Mouse (Mus musculus): ENCODE measurements around the gene Jarid2. TPM values are rescaled to one million over a fixed set of nuclear protein-coding genes. Genes with fewer than 3 reads are reported as not detected.

Gene Jarid2
- 140 to 158 TPM (median 147 TPM) in 4 replicates for total RNA-seq (2023; ENCODE audit: inconsistent age)

DNA sequence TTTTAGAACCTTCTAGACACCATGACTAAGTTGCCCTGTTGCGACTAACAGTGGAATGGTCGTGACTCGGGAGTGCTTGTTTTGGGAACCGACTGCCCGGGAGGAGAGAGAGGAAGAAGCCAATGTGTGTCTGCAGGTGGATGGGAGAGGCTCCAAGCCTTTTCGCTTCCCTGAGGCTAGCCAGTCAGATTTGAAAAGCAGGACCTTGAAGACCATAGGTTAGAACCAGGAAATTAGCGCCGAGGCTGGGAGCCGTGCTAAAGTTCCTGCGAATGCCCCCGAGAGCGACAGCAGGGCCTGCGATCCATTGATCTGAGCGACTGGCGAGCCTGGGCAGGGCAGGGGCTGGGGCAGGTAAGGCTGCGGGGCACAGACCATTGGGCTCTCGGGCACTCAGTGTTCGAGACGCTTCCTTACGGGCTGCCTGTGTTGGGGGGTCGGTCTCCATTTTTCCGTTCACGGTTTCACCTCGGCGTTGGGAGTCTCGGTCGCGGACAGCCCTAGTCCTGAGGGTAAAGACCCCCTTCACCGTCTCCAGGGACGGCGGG, at the start of gene Jarid2:
TSS of gene Jarid2 (plus strand) at position 51 of the 548 bp plus-strand sequence.

Data from B cell, adult (primary cell).